Mouse (Mus musculus): Measurements from ENCODE around the gene Tango6. TPM values are rescaled to one million over a fixed set of nuclear protein-coding genes. Genes with fewer than 3 reads are reported as not detected.
A peak's percentile ranks its signal among the peaks of the same experiment; 100 is the strongest.

Gene Tango6
- polyA plus RNA-seq, 1 experiment from 2014 or later: 10.1 TPM

DNA sequence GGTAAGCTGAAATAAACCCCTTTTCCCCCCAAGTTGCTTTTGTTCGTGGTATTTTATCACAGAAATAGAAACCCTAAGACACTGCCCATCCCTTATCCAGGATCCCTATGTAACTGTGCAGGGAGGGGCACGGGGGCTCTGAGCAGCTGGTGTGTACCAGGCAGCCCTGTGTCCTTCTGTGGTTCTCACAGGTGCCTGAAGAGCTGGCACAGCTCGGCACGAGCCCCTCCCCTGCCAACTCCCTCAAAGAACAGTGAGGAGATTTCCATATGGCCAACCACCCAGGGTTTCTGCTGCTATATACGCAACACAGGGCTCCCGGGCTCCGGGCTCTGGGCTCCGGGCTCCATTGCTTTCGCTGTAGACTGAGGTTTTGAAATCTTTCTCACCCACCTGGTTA is 182.5 kb downstream of the Tango6 start:
- 77% methylated on average over 9 of the region's 9 CpGs for WGBS
- ATAC-seq (ENCODE audit: insufficient number of reproducible peaks, insufficient read depth, low FRiP score, low read depth): no peak

DNA sequence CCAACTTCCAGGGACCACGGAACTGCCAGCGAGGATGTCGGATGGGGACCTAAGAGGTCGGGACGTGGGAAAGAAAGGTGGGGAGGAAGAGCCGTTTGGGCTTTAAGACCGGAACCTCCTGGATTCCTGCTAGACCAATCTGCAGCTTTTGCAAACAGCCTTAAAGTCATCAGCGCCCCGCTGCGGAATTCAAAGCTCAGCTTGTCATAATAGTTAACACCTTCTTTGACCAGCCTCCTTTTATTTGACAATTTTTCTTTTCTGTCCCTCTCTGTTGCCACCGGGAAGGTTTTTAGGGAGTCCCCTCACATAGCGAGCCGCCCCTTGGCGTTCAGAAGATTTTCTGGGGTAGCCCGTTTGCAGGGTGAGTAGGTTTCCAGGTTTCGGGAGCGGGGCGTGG is 187.2 kb downstream of the Tango6 start, which contains the start of gene Has3:
Gene Has3 (plus strand): TSS at position 192 of the 400 bp plus-strand sequence.
- H3K4me1 ChIP-seq (ENCODE audit: control insufficient read depth, insufficient read depth, low read length): peaks cover 19% of the 10 kb centered on the region; the same call in 1 of the 2 replicates
- H3K9ac ChIP-seq (replicated peaks; ENCODE audit: low read depth, low read length): peak within 1 kb of the TSS; percentile 32; the same call in 1 of the 2 replicates
- H3K4me2 ChIP-seq (replicated peaks; ENCODE audit: low read depth, low read length): peak within 1 kb of the TSS; percentile 99
- peaks cover 6% of the 10 kb centered on the region; the same call in 1 of the 2 replicates for H3K36me3 ChIP-seq (ENCODE audit: control insufficient read depth, insufficient read depth, low read length)
- WGBS: 2% methylated on average over 18 of the region's 18 CpGs
- H3K4me3 ChIP-seq (ENCODE audit: low read depth, low read length): peak within 1 kb of the TSS; percentile 52
- no peaks in the 10 kb centered on the region for H3K9me3 ChIP-seq (ENCODE audit: control insufficient read depth, low read depth, low read length)
- no peak within 1 kb of the TSS for H3K27ac ChIP-seq (ENCODE audit: low read length)
- no peak for ATAC-seq (ENCODE audit: insufficient number of reproducible peaks, insufficient read depth, low FRiP score, low read depth)
- H3K27me3 ChIP-seq (ENCODE audit: control insufficient read depth, insufficient read depth, low read length): peaks cover 3% of the 10 kb centered on the region; the same call in 1 of the 2 replicates

More for the DNA sequence above, 182.5 kb downstream of the Tango6 start:
- Histone ChIP-seq H3K27ac (ENCODE audit: low read length) (no peak overlapping the region), H3K4me2 (replicated peaks; ENCODE audit: low read depth, low read length) (no peak overlapping the region), H3K9me3 (ENCODE audit: control insufficient read depth, low read depth, low read length) (no peaks in the 10 kb centered on the region), H3K36me3 (ENCODE audit: control insufficient read depth, insufficient read depth, low read length) (no peaks in the 10 kb centered on the region), H3K4me1 (ENCODE audit: control insufficient read depth, insufficient read depth, low read length) (no peaks in the 10 kb centered on the region), H3K9ac (replicated peaks; ENCODE audit: low read depth, low read length) (no peak overlapping the region), H3K4me3 (ENCODE audit: low read depth, low read length) (no peak overlapping the region), H3K27me3 (ENCODE audit: control insufficient read depth, insufficient read depth, low read length) (peaks cover 3% of the 10 kb centered on the region; the same call in 1 of the 2 replicates)

DNA sequence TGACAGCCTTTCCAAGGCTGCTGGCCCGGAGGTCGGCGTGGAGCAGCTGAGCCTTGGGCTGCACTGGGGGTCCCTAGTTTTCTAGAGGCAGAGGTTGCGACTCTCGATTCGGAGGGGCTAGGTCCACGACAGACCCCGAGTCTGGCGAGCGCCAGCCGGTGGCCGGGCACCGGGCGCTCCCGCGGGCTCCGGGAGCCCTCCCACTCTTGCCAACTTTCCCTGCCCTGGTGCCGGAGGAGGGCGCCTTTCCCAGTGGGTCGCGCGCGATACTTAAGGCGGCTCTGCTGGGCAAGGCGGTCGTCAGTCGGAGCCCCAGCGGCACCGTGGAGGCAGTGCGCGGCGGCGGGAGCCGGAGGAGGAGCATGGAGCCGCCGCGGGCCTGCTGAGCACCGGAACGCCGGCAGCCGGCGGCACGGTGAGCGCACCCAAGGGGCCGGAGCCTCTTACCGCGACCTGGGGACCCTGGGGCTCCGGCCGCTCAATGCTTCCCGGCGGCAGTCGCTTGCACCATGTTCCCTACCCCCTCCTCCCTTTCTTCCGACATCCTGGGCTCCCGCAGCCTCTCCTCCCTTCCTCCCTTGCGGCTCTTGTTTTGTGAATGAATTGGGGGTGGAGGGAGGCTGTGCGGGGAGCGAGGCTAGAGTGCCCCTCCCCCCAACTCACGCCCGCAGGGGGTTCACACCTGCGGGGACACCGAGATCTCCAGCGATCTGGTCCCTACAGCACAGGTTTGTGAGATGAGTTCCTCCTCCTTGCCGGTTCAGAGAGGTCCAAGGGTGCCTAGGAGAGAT is 187.9 kb downstream of the Tango6 start:
- Histone ChIP-seq H3K27ac (ENCODE audit: low read length) (no peak overlapping the region), H3K4me1 (ENCODE audit: control insufficient read depth, insufficient read depth, low read length) (peaks cover 19% of the 10 kb centered on the region; the same call in 1 of the 2 replicates), H3K36me3 (ENCODE audit: control insufficient read depth, insufficient read depth, low read length) (peaks cover 6% of the 10 kb centered on the region; the same call in 1 of the 2 replicates), H3K9ac (replicated peaks; ENCODE audit: low read depth, low read length) (peak overlapping the region; percentile 32; the same call in 1 of the 2 replicates), H3K9me3 (ENCODE audit: control insufficient read depth, low read depth, low read length) (no peaks in the 10 kb centered on the region), H3K4me3 (ENCODE audit: low read depth, low read length) (peak overlapping the region; percentile 52), H3K4me2 (replicated peaks; ENCODE audit: low read depth, low read length) (peak overlapping the region; percentile 99), H3K27me3 (ENCODE audit: control insufficient read depth, insufficient read depth, low read length) (peaks cover 3% of the 10 kb centered on the region; the same call in 1 of the 2 replicates)
- WGBS: under 1% methylated on average over 62 of the region's 63 CpGs
- ATAC-seq (ENCODE audit: insufficient number of reproducible peaks, insufficient read depth, low FRiP score, low read depth): peak; percentile 26; the same call in 1 of the 2 replicates

DNA sequence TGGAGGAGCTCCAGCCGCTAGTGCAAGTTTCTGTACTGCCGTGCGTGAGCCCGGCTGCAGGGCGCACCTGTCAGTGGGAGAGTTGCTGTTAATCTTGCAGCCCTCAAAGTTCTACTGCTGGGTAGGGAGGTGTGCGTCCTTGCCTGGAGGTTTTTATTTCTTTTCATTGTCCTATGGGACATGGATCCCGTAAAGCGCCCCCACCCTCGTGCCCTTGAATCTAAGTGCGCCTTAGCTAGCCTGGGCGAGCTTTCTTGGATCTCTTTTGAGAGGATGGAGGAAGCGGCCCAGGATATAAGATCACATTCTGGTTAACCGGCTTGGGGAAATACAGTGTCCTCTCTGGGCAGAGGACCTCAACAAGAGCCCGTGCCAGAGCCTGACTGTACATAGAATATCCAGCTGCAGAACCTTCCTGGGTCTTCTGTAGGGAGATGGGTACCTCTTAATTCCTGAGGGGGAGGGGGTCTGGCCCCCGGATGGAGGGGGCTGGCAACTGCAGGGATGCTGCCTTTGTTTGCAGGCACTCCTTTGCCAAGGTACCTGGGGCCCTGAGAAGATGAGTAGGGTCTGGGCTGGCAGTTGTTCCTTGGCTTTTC is 188.6 kb downstream of the Tango6 start:
- H3K27ac ChIP-seq (ENCODE audit: low read length): no peak overlapping the region
- H3K9me3 ChIP-seq (ENCODE audit: control insufficient read depth, low read depth, low read length): no peaks in the 10 kb centered on the region
- peak overlapping the region; percentile 99 for H3K4me2 ChIP-seq (replicated peaks; ENCODE audit: low read depth, low read length)
- peak; percentile 12; the same call in 1 of the 2 replicates for ATAC-seq (ENCODE audit: insufficient number of reproducible peaks, insufficient read depth, low FRiP score, low read depth)
- WGBS: 2% methylated on average over 15 of the region's 15 CpGs
- 0 out of 2 replicates have a peak overlapping the region, but pooled peaks have one; percentile 32 for H3K9ac ChIP-seq (replicated peaks; ENCODE audit: low read depth, low read length)
- peaks cover 8% of the 10 kb centered on the region; the same call in 1 of the 2 replicates for H3K36me3 ChIP-seq (ENCODE audit: control insufficient read depth, insufficient read depth, low read length)
- H3K4me3 ChIP-seq (ENCODE audit: low read depth, low read length): peak overlapping the region; percentile 52
- peaks cover 3% of the 10 kb centered on the region; the same call in 1 of the 2 replicates for H3K27me3 ChIP-seq (ENCODE audit: control insufficient read depth, insufficient read depth, low read length)
- H3K4me1 ChIP-seq (ENCODE audit: control insufficient read depth, insufficient read depth, low read length): peaks cover 19% of the 10 kb centered on the region; the same call in 1 of the 2 replicates

DNA sequence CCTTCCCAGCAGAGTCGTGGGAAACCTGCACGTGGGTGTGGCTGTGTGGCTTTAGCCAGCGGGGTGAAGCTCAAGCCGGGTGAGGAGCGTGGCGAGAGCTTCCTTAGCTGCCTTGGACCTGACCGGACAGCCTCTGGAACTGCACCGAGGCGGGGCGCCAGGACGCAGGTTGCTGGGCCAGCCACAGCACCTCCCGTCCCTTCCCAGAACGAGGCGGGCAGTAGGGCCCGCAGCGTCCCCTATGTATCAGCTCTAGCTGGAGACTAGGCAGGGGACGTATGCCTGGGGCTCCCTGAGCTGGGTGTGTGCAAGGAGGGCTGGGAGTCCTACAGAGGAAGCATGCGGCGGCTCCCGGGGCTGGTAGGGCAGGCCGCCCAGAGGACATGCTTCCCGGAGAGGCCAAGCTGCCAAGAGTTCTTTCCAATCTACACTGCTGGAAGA is 189.1 kb downstream of the Tango6 start:
- Histone ChIP-seq H3K4me1 (ENCODE audit: control insufficient read depth, insufficient read depth, low read length) (peaks cover 19% of the 10 kb centered on the region; the same call in 1 of the 2 replicates), H3K36me3 (ENCODE audit: control insufficient read depth, insufficient read depth, low read length) (peaks cover 13% of the 10 kb centered on the region; the same call in 1 of the 2 replicates), H3K4me2 (replicated peaks; ENCODE audit: low read depth, low read length) (peak overlapping the region; percentile 99), H3K27ac (ENCODE audit: low read length) (no peak overlapping the region), H3K4me3 (ENCODE audit: low read depth, low read length) (peak overlapping the region; percentile 52), H3K27me3 (ENCODE audit: control insufficient read depth, insufficient read depth, low read length) (peaks cover 3% of the 10 kb centered on the region; the same call in 1 of the 2 replicates), H3K9me3 (ENCODE audit: control insufficient read depth, low read depth, low read length) (no peaks in the 10 kb centered on the region), H3K9ac (replicated peaks; ENCODE audit: low read depth, low read length) (no peak overlapping the region; the same call in 1 of the 2 replicates)
- peak; percentile 59 for ATAC-seq (ENCODE audit: insufficient number of reproducible peaks, insufficient read depth, low FRiP score, low read depth)
- WGBS: under 1% methylated on average over 22 of the region's 22 CpGs

DNA sequence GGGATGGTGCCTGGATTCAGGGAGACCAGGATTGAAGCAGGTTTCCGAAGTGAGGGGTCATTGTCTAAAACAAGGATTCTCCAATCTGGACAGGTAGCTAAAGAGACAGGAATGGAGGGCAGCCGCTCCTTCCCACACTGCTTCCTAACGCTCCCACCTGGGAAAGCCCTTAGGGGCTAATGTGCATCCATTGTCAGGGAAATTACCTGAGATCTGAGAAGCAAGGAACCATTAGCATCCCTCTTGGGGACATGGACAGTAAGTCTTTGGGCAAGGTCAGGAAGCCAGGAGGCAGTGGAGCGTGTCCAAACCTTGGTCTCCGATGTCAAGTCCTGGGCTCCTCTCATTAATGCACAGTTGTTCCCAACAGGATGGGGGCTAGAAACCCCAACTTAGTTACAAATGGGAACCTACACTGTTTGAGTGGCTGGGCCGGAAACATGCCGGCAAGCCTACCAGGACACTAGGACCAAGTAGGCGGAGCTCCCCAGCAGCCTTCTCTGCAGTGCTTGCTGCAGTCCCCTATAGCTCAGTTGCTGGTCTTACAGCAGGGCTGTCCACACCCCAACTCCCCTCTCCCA is 189.7 kb downstream of the Tango6 start:
- Histone ChIP-seq H3K4me3 (ENCODE audit: low read depth, low read length) (peak overlapping the region; percentile 52), H3K4me1 (ENCODE audit: control insufficient read depth, insufficient read depth, low read length) (peaks cover 19% of the 10 kb centered on the region; the same call in 1 of the 2 replicates), H3K27me3 (ENCODE audit: control insufficient read depth, insufficient read depth, low read length) (peaks cover 3% of the 10 kb centered on the region; the same call in 1 of the 2 replicates), H3K9me3 (ENCODE audit: control insufficient read depth, low read depth, low read length) (no peaks in the 10 kb centered on the region), H3K9ac (replicated peaks; ENCODE audit: low read depth, low read length) (no peak overlapping the region), H3K4me2 (replicated peaks; ENCODE audit: low read depth, low read length) (peak overlapping the region; percentile 99), H3K27ac (ENCODE audit: low read length) (no peak overlapping the region), H3K36me3 (ENCODE audit: control insufficient read depth, insufficient read depth, low read length) (peaks cover 13% of the 10 kb centered on the region; the same call in 1 of the 2 replicates)
- no peak for ATAC-seq (ENCODE audit: insufficient number of reproducible peaks, insufficient read depth, low FRiP score, low read depth)
- 15% methylated on average over 8 of the region's 8 CpGs for WGBS

DNA sequence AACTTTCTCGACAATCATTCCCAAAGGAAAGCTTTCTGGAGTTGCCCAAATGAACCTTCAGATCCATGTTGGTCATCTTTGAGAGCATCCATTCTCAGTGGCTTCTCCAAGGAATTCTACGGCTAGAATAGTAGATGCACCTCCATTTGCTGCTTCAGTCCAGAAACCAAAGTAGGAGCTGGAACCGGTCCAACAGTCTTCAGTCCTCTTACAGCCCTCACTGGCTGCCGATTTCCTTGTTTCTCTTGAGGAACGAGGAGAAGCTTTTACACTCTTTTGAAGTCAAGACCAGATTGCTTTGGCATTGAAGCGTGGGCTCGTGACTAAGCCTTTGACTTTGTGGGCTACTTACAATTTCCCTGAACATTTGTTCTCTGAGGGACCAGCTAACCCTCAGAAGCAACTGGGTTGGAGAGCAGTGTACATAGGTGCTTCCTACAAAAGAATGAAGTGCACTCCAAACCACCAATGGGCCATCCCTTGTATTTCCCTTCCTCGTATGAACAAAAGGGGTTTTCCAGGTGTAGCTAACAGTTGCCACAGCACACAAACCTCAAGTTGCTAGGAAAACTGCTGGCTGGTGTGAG is 197.3 kb downstream of the Tango6 start:
- Histone ChIP-seq H3K4me1 (ENCODE audit: control insufficient read depth, insufficient read depth, low read length) (no peaks in the 10 kb centered on the region), H3K4me3 (ENCODE audit: low read depth, low read length) (no peak overlapping the region), H3K4me2 (replicated peaks; ENCODE audit: low read depth, low read length) (no peak overlapping the region), H3K27ac (ENCODE audit: low read length) (no peak overlapping the region), H3K36me3 (ENCODE audit: control insufficient read depth, insufficient read depth, low read length) (peaks cover 62% of the 10 kb centered on the region), H3K9me3 (ENCODE audit: control insufficient read depth, low read depth, low read length) (no peaks in the 10 kb centered on the region), H3K27me3 (ENCODE audit: control insufficient read depth, insufficient read depth, low read length) (no peaks in the 10 kb centered on the region), H3K9ac (replicated peaks; ENCODE audit: low read depth, low read length) (no peak overlapping the region)
- no peak for ATAC-seq (ENCODE audit: insufficient number of reproducible peaks, insufficient read depth, low FRiP score, low read depth)
- 84% methylated on average over 8 of the region's 8 CpGs for WGBS

All from stomach, embryonic 14.5 days (tissue).